Mouse (Mus musculus) midbrain, postnatal 0 days (tissue): Measurements from ENCODE around the gene Sfmbt1. TPM values are rescaled to one million over a fixed set of nuclear protein-coding genes. Genes with fewer than 3 reads are reported as not detected.

Source experiments
- ATAC-seq: fragments of 200-750 bp; cut with Nextera tagmentation; 2 replicates; pipeline ENCODE4 v1.8.0; 2017; ENCODE audit warnings: moderate number of reproducible peaks, mild to moderate bottlenecking, moderate TSS enrichment, moderate library complexity; ENCODE audit not compliant: low FRiP score
- DNase-seq: peaks from one replicate; pipeline ENCODE4 v3.0.0-alpha.2; 2015; ENCODE audit warnings: low spot score
- H3K27ac ChIP-seq: fragments of 300-500 bp; sonication (generic); 2 replicates; pipeline ENCODE4 v1.5.1; 2014; ENCODE audit warnings: low read depth, mild to moderate bottlenecking, low read length, mixed read lengths
- H3K27me3 ChIP-seq: fragments of 300-500 bp; sonication (generic); 2 replicates; pipeline ENCODE4 v1.6.1; 2014; ENCODE audit warnings: low read length, control low read depth, mixed read lengths; ENCODE audit not compliant: insufficient read depth
- H3K36me3 ChIP-seq: fragments of 300-500 bp; sonication (generic); 2 replicates; pipeline ENCODE4 v1.6.1; 2014; ENCODE audit warnings: low read length, control low read depth, mixed read lengths; ENCODE audit not compliant: insufficient read depth
- H3K4me1 ChIP-seq: fragments of 300-500 bp; sonication (generic); 2 replicates; pipeline ENCODE4 v1.6.1; 2014; ENCODE audit warnings: mild to moderate bottlenecking, control low read depth, antibody characterized with exemption, low read length, mixed read lengths; ENCODE audit not compliant: insufficient read depth
- H3K4me2 ChIP-seq: fragments of 300-500 bp; sonication (generic); 2 replicates; pipeline ENCODE4 v1.6.1; 2014; ENCODE audit warnings: low read depth, mild to moderate bottlenecking, low read length, mixed read lengths; ENCODE audit not compliant: poor library complexity, severe bottlenecking
- H3K4me3 ChIP-seq: fragments of 300-500 bp; sonication (generic); 2 replicates; pipeline ENCODE4 v1.5.1; 2014; ENCODE audit warnings: low read depth, mild to moderate bottlenecking, low read length, moderate library complexity
- H3K9ac ChIP-seq: fragments of 300-500 bp; sonication (generic); replicated peaks from 2 replicates; pipeline ENCODE4 v1.6.1; 2014; ENCODE audit warnings: mild to moderate bottlenecking, low read length, moderate library complexity, mixed read lengths; ENCODE audit not compliant: poor library complexity, severe bottlenecking
- H3K9me3 ChIP-seq: fragments of 300-500 bp; sonication (generic); 2 replicates; pipeline ENCODE4 v1.6.1; 2016; ENCODE audit warnings: low read length, control low read depth
- CTCF ChIP-seq: IDR thresholded peaks from 2 replicates; pipeline ENCODE4 v1.5.1; 2016; ENCODE audit warnings: antibody characterized with exemption, mild to moderate bottlenecking
- WGBS: fragments of 180-500 bp; shearing (Covaris S2); extraction: QIAGEN DNeasy Blood & Tissue Kit; methylation state at CpG from one replicate; pipeline ENCODE4 v1.1.7; 2014; 5-methylcytosine and 5-hydroxymethylcytosine counted together
- polyA plus RNA-seq: library from polyadenylated mRNA; unstranded; fragments of >200 nt; fragmentation: Nextera tagmentation; extraction: Ambion mirVana; gene quantifications from 2 replicates; pipeline ENCODE4 v1.2.1, GENCODE M21; 2015
- total RNA-seq: library from RNA; depleted of rRNA; stranded (reverse); fragments of >200 nt; gene quantifications from 2 replicates; pipeline ENCODE4 v1.2.3, GENCODE M21; 2014; rRNA removed

Gene Sfmbt1
- total and polyA plus RNA-seq, 2 experiments from 2014 or later = 9.2 to 16.2 TPM

- H3K4me1 ChIP-seq = no peaks in the 10 kb centered on the region
- no peak overlapping the region for H3K4me2 ChIP-seq
- TF ChIP-seq CTCF = peak; percentile 86
- no peaks in the 10 kb centered on the region for H3K9me3 ChIP-seq
- peaks cover 32% of the 10 kb centered on the region for H3K36me3 ChIP-seq
- H3K27ac ChIP-seq = no peak overlapping the region
- ATAC-seq (no peak), DNase-seq (peak; percentile 88)
- no peaks in the 10 kb centered on the region for H3K27me3 ChIP-seq
- H3K9ac ChIP-seq = no peak overlapping the region
- H3K4me3 ChIP-seq = no peak overlapping the region
- WGBS = 34% methylated on average over 5 of the region's 5 CpGs
Observed at GRCm38 (mm10) chr14:30867042-30867441, 152.4 kb downstream of the Sfmbt1 start.

- WGBS = 91% methylated on average over 10 of the region's 10 CpGs
- Histone ChIP-seq H3K27ac (no peak overlapping the region), H3K9me3 (no peaks in the 10 kb centered on the region), H3K27me3 (no peaks in the 10 kb centered on the region), H3K4me1 (no peaks in the 10 kb centered on the region), H3K4me2 (no peak overlapping the region), H3K9ac (no peak overlapping the region), H3K4me3 (no peak overlapping the region), H3K36me3 (peaks cover 44% of the 10 kb centered on the region)
- ATAC-seq (no peak), DNase-seq (no peak)
- no peak for TF ChIP-seq CTCF
Observed at GRCm38 (mm10) chr14:30868826-30869225, 154.2 kb downstream of the Sfmbt1 start.

GRCm38 (mm10) chr14:30869391-30869801, 154.7 kb downstream of the Sfmbt1 start:
- DNase-seq (no peak), ATAC-seq (no peak)
- Histone ChIP-seq H3K4me3 (no peak overlapping the region), H3K9me3 (no peaks in the 10 kb centered on the region), H3K27me3 (no peaks in the 10 kb centered on the region), H3K4me2 (no peak overlapping the region), H3K4me1 (no peaks in the 10 kb centered on the region), H3K36me3 (peaks cover 43% of the 10 kb centered on the region), H3K27ac (no peak overlapping the region), H3K9ac (no peak overlapping the region)
- 87% methylated on average over 8 of the region's 8 CpGs for WGBS
- TF ChIP-seq CTCF = no peak

DNA sequence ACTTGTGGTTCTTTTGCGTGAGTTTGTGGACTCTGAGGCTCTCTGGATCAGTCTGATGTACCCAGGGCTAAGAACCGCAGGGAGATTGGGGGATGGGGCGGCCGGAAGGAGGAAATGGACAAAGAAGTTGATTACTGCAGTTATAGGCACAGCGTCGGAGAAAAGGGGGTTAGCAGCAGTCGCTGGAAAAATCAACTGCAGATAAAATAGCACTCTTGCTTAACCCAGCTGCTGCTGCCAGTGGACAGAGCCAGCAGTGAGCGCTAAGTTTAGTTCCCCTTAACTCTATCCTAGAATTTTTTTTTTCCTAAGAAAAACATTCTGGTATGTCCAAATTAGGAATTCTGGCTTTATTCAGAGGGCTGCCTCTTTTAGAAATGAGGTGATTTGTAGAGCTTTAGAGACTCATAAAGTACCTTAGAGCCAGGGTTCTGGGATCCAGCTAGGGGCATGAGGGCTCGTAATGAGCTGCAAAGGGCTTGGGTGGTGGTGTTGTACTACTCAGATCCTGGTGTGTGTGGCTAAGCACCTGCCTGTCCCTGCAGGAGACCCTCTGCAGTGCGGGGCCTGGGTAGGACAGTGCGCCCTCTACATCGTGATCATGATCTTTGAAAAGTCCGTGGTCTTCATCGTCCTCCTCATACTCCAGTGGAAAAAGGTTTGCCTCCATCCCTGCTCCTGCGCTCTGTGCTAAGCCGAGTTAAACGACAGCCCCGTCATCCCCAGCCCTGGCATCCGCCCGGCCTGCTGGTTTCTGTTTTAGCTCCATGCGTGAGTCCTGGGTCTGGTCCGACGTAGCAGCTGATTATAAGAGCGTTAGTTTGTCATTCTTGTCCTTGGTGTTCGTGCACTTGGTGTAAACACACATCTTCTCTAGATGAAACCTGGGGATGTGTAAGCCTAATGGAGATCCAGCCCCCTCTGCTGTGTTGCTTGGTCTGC, 155.8 kb downstream of the Sfmbt1 start:
- H3K4me3 ChIP-seq = no peak overlapping the region

More for the DNA sequence above, 155.8 kb downstream of the Sfmbt1 start:
- no peak for DNase-seq
- H3K36me3 ChIP-seq = peaks cover 40% of the 10 kb centered on the region
- 88% methylated on average over 25 of the region's 25 CpGs for WGBS
- H3K4me1 ChIP-seq = no peaks in the 10 kb centered on the region
- H3K9me3 ChIP-seq = no peaks in the 10 kb centered on the region
- H3K27ac ChIP-seq = no peak overlapping the region
- no peak for ATAC-seq
- H3K27me3 ChIP-seq = no peaks in the 10 kb centered on the region
- no peak overlapping the region for H3K9ac ChIP-seq
- H3K4me2 ChIP-seq = no peak overlapping the region
- TF ChIP-seq CTCF = no peak

Other genes starting within 250 kb of the Sfmbt1 start
- 22.5 and 26.1 TPM in 2 replicates for gene Dcp1a, start 235.3 kb upstream of the Sfmbt1 start, total RNA-seq
- 9.3 and 11.8 TPM in 2 replicates for gene Dcp1a, start 235.3 kb upstream of the Sfmbt1 start, polyA plus RNA-seq
- 36.5 and 44.3 TPM in 2 replicates for gene Cacna1d, start 223.4 kb upstream of the Sfmbt1 start, total RNA-seq
- 7.6 and 8.9 TPM in 2 replicates for gene Cacna1d, start 223.4 kb upstream of the Sfmbt1 start, polyA plus RNA-seq
- gene Tkt, start 166.5 kb upstream of the Sfmbt1 start, total RNA-seq = 364 and 388 TPM in 2 replicates
- gene Tkt, start 166.5 kb upstream of the Sfmbt1 start, polyA plus RNA-seq = 241 and 251 TPM in 2 replicates
- gene Prkcd, start 88.6 kb upstream of the Sfmbt1 start, total RNA-seq = 17.0 and 19.1 TPM in 2 replicates
- 12.1 and 13.2 TPM in 2 replicates for gene Prkcd, start 88.6 kb upstream of the Sfmbt1 start, polyA plus RNA-seq
- 12.3 and 12.6 TPM in 2 replicates for gene Rft1, start 60.5 kb upstream of the Sfmbt1 start, total RNA-seq
- gene Rft1, start 60.5 kb upstream of the Sfmbt1 start, polyA plus RNA-seq = 9.6 TPM in 2 replicates
- gene Tmem110, start 110.7 kb downstream of the Sfmbt1 start, total RNA-seq = 15.0 and 16.9 TPM in 2 replicates
- 14.3 and 14.5 TPM in 2 replicates for gene Tmem110, start 110.7 kb downstream of the Sfmbt1 start, polyA plus RNA-seq
- gene Mustn1, start 164.4 kb downstream of the Sfmbt1 start, total RNA-seq = 0.19 and 1.0 TPM in 2 replicates
- gene Mustn1, start 164.4 kb downstream of the Sfmbt1 start, polyA plus RNA-seq = 1.0 and 2.0 TPM in 2 replicates
- not detected in 2 replicates for gene Itih4, start 171.6 kb downstream of the Sfmbt1 start, total RNA-seq
- gene Itih4, start 171.6 kb downstream of the Sfmbt1 start, polyA plus RNA-seq = not detected in 2 replicates
- gene Itih3, start 208.9 kb downstream of the Sfmbt1 start, total RNA-seq = 4.5 and 5.3 TPM in 2 replicates
- 5.6 and 6.1 TPM in 2 replicates for gene Itih3, start 208.9 kb downstream of the Sfmbt1 start, polyA plus RNA-seq
- gene Itih1, start 228.4 kb downstream of the Sfmbt1 start, total RNA-seq = not detected in 2 replicates
- not detected in 2 replicates for gene Itih1, start 228.4 kb downstream of the Sfmbt1 start, polyA plus RNA-seq
- 15.6 and 17.7 TPM in 2 replicates for gene Nek4, start 236.5 kb downstream of the Sfmbt1 start, total RNA-seq
- gene Nek4, start 236.5 kb downstream of the Sfmbt1 start, polyA plus RNA-seq = 12.8 and 13.8 TPM in 2 replicates